Mouse (Mus musculus) heart, embryonic 11.5 days (tissue): ENCODE data around the gene Foxn1. TPM values are rescaled to one million over a fixed set of nuclear protein-coding genes. Genes with fewer than 3 reads are reported as not detected.

Source experiments
- ATAC-seq: fragments of 200-750 bp; cut with Nextera tagmentation; replicated peaks from 2 replicates; pipeline ENCODE4 v1.8.0; 2017; ENCODE audit warnings: moderate library complexity; ENCODE audit not compliant: insufficient number of reproducible peaks, low FRiP score, low TSS enrichment
- H3K27ac ChIP-seq: fragments of 300-500 bp; sonication (generic); 2 replicates; pipeline ENCODE4 v1.5.1; 2014; ENCODE audit warnings: mild to moderate bottlenecking, low read depth, low read length
- H3K27me3 ChIP-seq: fragments of 300-500 bp; sonication (generic); 2 replicates; pipeline ENCODE4 v1.6.1; 2014; ENCODE audit warnings: mild to moderate bottlenecking, low read length, mixed read lengths; ENCODE audit not compliant: control insufficient read depth, insufficient read depth
- H3K36me3 ChIP-seq: fragments of 300-500 bp; sonication (generic); 2 replicates; pipeline ENCODE4 v1.6.1; 2014; ENCODE audit warnings: mild to moderate bottlenecking, low read length, moderate library complexity, mixed read lengths; ENCODE audit not compliant: control insufficient read depth, insufficient read depth
- H3K4me1 ChIP-seq: fragments of 300-500 bp; sonication (generic); 2 replicates; pipeline ENCODE4 v1.6.1; 2014; ENCODE audit warnings: low read length; ENCODE audit not compliant: control insufficient read depth, insufficient read depth
- H3K4me2 ChIP-seq: fragments of 300-500 bp; sonication (generic); 2 replicates; pipeline ENCODE4 v1.6.1; 2014; ENCODE audit warnings: mild to moderate bottlenecking, moderate library complexity
- H3K4me3 ChIP-seq: fragments of 300-500 bp; sonication (generic); 2 replicates; pipeline ENCODE4 v1.5.1; 2014; ENCODE audit warnings: low read depth, low read length
- H3K9ac ChIP-seq: fragments of 300-500 bp; sonication (generic); 2 replicates; pipeline ENCODE4 v1.6.1; 2014; ENCODE audit warnings: mild to moderate bottlenecking, low read depth, low read length, moderate library complexity
- H3K9me3 ChIP-seq: fragments of 300-500 bp; sonication (generic); replicated peaks from 2 replicates; pipeline ENCODE4 v1.6.1; 2016; ENCODE audit warnings: low read length; ENCODE audit not compliant: control insufficient read depth
- WGBS: fragments of 180-500 bp; shearing (Covaris S2); extraction: QIAGEN DNeasy Blood & Tissue Kit; methylation state at CpG from one replicate; pipeline ENCODE4 v1.1.7; 2014; ENCODE audit not compliant: insufficient replicate concordance; 5-methylcytosine and 5-hydroxymethylcytosine counted together
- polyA plus RNA-seq: library from polyadenylated mRNA; unstranded; fragments of >200 nt; fragmentation: Nextera tagmentation; extraction: Ambion mirVana; gene quantifications from 2 replicates; pipeline ENCODE4 v1.2.1, GENCODE M21; 2014

Foxn1 gene
- 0.07 and 0.29 TPM in 2 replicates for polyA plus RNA-seq

- peak; percentile 35; the same call in 1 of the 2 replicates for ATAC-seq
- Histone ChIP-seq H3K9me3 (no peaks in the 10 kb centered on the region), H3K4me2 (no peak within 1 kb of the TSS), H3K27me3 (no peaks in the 10 kb centered on the region; the same call in 1 of the 2 replicates), H3K4me3 (no peak within 1 kb of the TSS), H3K36me3 (no peaks in the 10 kb centered on the region), H3K4me1 (no peaks in the 10 kb centered on the region), H3K9ac (no peak within 1 kb of the TSS), H3K27ac (no peak within 1 kb of the TSS)
- WGBS, result 76% methylated on average over 14 of the region's 14 CpGs
Measured at GRCm38 (mm10) chr11:78386508-78387043, at the start of gene Foxn1. Foxn1 (minus strand) TSS chr11:78386558.

GRCm38 (mm10) chr11:78435776-78436349, 49.5 kb upstream of the Foxn1 start:
- H3K4me1 ChIP-seq, result peaks cover 6% of the 10 kb centered on the region
- H3K36me3 ChIP-seq, result no peaks in the 10 kb centered on the region
- H3K4me3 ChIP-seq, result no peak overlapping the region
- WGBS, result 7% methylated on average over 19 of the region's 19 CpGs
- H3K9ac ChIP-seq, result no peak overlapping the region
- no peaks in the 10 kb centered on the region for H3K9me3 ChIP-seq
- H3K27ac ChIP-seq, result no peak overlapping the region
- ATAC-seq, result no peak
- peak overlapping the region; percentile 45 for H3K4me2 ChIP-seq
- no peaks in the 10 kb centered on the region for H3K27me3 ChIP-seq

- Histone ChIP-seq H3K9ac (no peak overlapping the region), H3K27ac (no peak overlapping the region), H3K36me3 (no peaks in the 10 kb centered on the region), H3K9me3 (no peaks in the 10 kb centered on the region), H3K4me2 (no peak overlapping the region), H3K4me1 (peaks cover 6% of the 10 kb centered on the region), H3K4me3 (no peak overlapping the region), H3K27me3 (no peaks in the 10 kb centered on the region)
- 32% methylated on average over 4 of the region's 4 CpGs for WGBS
- no peak for ATAC-seq
Measured at GRCm38 (mm10) chr11:78434052-78434451, 47.7 kb upstream of the Foxn1 start.

GRCm38 (mm10) chr11:78431176-78431575, 44.8 kb upstream of the Foxn1 start:
- Histone ChIP-seq H3K4me2 (no peak overlapping the region), H3K4me1 (peaks cover 6% of the 10 kb centered on the region), H3K27me3 (no peaks in the 10 kb centered on the region), H3K36me3 (no peaks in the 10 kb centered on the region), H3K9me3 (no peaks in the 10 kb centered on the region), H3K9ac (no peak overlapping the region), H3K4me3 (no peak overlapping the region), H3K27ac (no peak overlapping the region)
- WGBS, result 79% methylated on average over 10 of the region's 10 CpGs
- ATAC-seq, result no peak

GRCm38 (mm10) chr11:78430195-78430878, 44.0 kb upstream of the Foxn1 start:
- 39% methylated on average over 11 of the region's 11 CpGs for WGBS
- H3K4me2 ChIP-seq, result no peak overlapping the region
- no peak for ATAC-seq
- no peaks in the 10 kb centered on the region for H3K9me3 ChIP-seq
- H3K36me3 ChIP-seq, result no peaks in the 10 kb centered on the region
- H3K27ac ChIP-seq, result no peak overlapping the region
- H3K27me3 ChIP-seq, result no peaks in the 10 kb centered on the region
- H3K4me1 ChIP-seq, result no peaks in the 10 kb centered on the region
- no peak overlapping the region for H3K9ac ChIP-seq
- no peak overlapping the region for H3K4me3 ChIP-seq

GRCm38 (mm10) chr11:78428309-78428708, 42.0 kb upstream of the Foxn1 start:
- no peaks in the 10 kb centered on the region for H3K36me3 ChIP-seq
- no peaks in the 10 kb centered on the region for H3K27me3 ChIP-seq
- no peak for ATAC-seq
- H3K4me3 ChIP-seq, result no peak overlapping the region
- no peaks in the 10 kb centered on the region for H3K4me1 ChIP-seq
- H3K9ac ChIP-seq, result no peak overlapping the region
- no peaks in the 10 kb centered on the region for H3K9me3 ChIP-seq
- no peak overlapping the region for H3K27ac ChIP-seq
- WGBS, result 70% methylated on average over 5 of the region's 5 CpGs
- H3K4me2 ChIP-seq, result no peak overlapping the region

GRCm38 (mm10) chr11:78427655-78428054, 41.3 kb upstream of the Foxn1 start:
- WGBS, result 91% methylated on average over 6 of the region's 6 CpGs
- Histone ChIP-seq H3K9ac (no peak overlapping the region), H3K4me2 (no peak overlapping the region), H3K27me3 (peaks cover under 1% of the 10 kb centered on the region), H3K4me3 (no peak overlapping the region), H3K36me3 (no peaks in the 10 kb centered on the region), H3K27ac (no peak overlapping the region), H3K9me3 (no peaks in the 10 kb centered on the region), H3K4me1 (no peaks in the 10 kb centered on the region)
- ATAC-seq, result no peak

GRCm38 (mm10) chr11:78425572-78425971, 39.2 kb upstream of the Foxn1 start:
- Histone ChIP-seq H3K4me2 (no peak overlapping the region), H3K4me1 (no peaks in the 10 kb centered on the region), H3K27ac (no peak overlapping the region), H3K36me3 (no peaks in the 10 kb centered on the region), H3K27me3 (peaks cover 10% of the 10 kb centered on the region), H3K4me3 (no peak overlapping the region), H3K9me3 (no peaks in the 10 kb centered on the region), H3K9ac (no peak overlapping the region)
- WGBS, result 92% methylated on average over 1 of the region's 1 CpGs
- no peak for ATAC-seq
